Mouse (Mus musculus) E14TG2a.4 (cell line): ENCODE results near the gene Aqp3.

Source experiments
- CTCF ChIP-seq: conservative IDR thresholded peaks from 2 replicates; pipeline ENCODE4 v1.5.1; 2014; ENCODE audit warnings: low read length
- POU5F1 ChIP-seq: IDR thresholded peaks from 2 replicates; pipeline ENCODE4 v1.6.1; 2014; ENCODE audit warnings: low read length, borderline replicate concordance

- no peak for TF ChIP-seq CTCF
- no peak for TF ChIP-seq POU5F1
Observed at GRCm38 (mm10) chr4:41096794-41097193, 1.2 kb downstream of the Aqp3 start.
